Mouse (Mus musculus) CD4-positive, CD25-positive, alpha-beta regulatory T cell, adult 2 months (primary cell): Measurements from ENCODE around the gene Sctr.

Source experiments
- DNase-seq: peaks from one replicate; pipeline ENCODE4 v3.0.0-alpha.2; 2012; ENCODE audit warnings: low read depth, low spot score

Sctr gene

DNA sequence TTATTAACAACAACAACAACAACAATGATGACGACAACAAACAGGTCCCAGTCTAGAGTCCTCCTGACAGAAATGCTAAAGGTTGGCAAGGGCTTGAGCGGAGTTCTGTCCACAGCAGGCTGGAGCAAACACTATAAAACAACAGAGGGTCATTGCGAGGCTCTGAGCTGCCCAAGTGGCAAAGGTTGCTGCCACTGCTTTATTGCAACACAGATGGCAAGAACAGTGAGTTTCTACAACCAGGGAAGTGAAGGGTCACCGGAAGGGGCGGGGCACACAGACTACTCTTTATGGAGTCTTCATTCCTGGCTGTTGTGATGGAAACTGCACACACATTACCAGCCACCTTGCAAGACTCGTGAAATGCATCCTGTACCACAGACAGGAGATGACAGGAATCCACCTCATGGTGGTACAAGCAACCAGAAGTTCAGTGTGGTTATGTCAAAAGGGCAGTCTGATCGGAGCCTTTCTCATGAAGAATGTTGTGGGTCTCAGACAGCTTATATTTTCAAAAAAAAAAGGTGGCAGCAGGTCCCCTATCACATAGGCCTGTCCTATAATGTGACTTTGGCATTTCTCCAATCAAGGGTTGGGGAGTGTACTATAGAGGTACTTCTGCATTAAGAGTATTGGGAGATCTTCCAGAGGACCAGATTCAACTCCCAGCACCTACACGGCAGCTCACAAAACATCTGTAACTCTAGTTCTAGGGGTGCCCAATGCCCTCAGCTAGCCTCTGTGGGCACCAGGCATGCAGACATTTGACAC, 93.9 kb downstream of the Sctr start:
- DNase-seq: no peak

DNA sequence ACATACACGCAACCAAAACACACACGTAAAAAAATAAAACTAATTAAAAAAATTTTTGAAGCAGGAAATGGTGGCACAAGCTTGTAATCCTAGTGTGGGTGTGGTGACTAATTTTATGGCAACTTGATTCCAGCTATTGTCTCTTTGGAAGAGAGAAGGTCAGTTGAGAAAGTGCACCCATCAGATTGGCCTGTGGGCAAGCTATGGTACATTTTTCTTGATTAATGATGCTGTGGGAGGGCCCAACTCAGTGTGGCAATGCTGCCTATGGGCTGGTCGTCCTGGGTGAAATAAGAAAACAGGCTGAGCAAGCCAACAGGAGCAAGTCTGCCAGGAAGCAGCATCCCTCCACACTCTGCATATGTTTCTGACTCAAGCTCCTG, 94.5 kb downstream of the Sctr start:
- no peak for DNase-seq

- DNase-seq: peak; percentile 24
These were observed 98.9 kb downstream of the Sctr start for GRCm38 (mm10) chr1:120105556-120105959.

DNA sequence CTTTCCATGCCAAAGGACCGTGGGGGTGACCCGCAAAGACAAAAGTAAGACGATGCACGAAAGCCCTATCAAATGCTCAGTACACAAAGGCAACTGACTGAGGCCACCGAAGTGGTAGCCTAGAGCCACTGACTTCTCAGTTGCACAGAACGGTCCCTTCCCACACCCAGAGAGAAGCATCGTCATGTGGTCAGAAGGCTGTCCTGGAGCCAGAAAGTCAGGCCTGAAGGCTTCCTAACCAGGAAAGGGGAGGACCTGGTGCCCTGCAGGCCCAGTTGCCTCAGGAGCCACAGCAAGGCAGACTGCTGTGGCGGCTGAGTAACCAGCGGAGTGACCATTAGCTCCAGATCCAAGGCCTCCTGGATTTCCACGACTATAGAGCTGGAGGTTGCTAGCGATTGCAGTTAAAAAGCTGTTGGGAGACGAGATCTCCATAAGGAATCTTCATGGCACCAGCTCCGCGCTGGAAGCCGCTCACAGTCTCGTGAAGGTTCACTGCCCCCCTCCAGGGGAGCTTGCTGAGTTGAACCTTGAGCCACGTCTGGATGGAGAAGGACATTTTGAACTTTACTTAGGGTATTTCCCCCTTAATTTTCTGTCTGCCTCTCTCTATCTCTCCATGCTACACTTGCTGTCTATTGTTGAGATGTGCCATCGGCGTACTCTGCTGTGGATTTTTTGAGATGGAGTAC, 103.2 kb downstream of the Sctr start:
- no peak for DNase-seq

DNA sequence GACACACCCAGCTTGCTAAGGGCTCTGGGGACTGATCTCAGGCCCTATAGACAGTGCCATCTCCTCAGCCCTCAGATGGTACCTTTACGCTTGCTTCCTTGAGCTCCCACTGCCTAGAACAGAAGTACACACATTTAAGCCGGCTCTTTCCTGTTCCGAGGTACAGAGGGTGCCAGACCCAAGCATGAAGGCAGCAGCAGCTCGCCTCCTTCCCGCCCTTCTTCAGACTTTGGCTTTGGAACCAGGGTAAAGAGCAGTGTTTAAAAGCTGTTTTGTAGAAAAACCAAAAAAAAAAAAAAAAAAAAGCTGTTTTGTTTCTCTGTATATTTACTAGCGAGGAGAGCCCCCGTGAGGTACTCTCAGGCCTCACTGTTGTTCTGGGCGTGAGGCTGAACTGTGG, 105.1 kb downstream of the Sctr start:
- no peak for DNase-seq

DNA sequence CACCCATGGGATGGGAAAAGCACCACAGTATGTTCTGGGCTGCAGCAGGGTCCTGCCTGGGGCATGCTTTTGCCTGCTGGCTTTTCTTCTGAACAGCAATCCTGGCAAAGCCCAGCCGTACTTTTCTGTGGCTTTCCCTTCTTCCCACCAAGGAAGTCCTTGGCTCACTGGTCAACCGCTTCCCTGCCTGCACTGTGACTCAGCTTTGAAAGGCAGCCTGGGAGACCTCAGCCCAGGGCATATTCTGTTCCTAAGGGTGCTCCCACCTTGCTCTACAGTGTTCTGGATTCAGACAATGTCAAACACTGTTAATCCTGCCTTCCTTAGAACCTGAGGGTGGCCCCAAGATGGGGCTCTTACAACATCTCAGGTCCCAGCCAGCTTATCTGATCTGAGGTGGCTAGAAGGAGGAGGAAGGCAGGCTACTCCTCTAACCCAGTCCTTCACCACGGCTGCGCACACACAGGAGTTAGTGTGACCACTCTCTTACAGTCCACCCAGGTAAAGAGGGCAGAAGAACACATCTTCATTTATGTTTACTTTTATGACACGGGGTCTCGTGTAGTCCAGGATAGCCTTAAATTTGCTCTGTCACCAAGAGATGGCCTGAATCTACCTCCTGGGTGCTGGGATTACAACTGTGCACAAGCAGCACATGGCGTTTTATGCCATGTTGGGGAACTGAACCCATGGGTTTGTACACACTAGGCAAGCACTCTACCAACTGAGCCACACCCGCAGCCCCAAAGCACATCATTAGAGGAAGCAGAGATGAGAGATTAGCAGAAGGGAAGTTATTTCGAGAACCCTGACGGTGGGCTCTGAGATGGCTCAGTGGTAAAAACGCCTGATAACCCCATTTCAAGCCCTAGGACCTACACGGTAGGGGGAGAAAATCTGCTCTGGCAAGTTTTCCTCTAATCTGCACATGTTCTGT, 105.8 kb downstream of the Sctr start:
- DNase-seq: no peak
